Mouse (Mus musculus): ENCODE results near the gene Stxbp6. TPM values are rescaled to one million over a fixed set of nuclear protein-coding genes. Genes with fewer than 3 reads are reported as not detected.

Stxbp6 gene
- 0.03 TPM in 1 of 2 replicates, not detected in the other for polyA plus RNA-seq (2012; ENCODE audit: low replicate concordance)

GRCm38 (mm10) chr12:45074611-45075342 is at the start of gene Stxbp6:
Gene Stxbp6 (minus strand): TSS chr12:45074709.

Data from leukemia stem cell, adult 10-12 weeks (primary cell).